Mouse (Mus musculus) embryonic facial prominence, embryonic 12.5 days (tissue): ENCODE results near the gene Slc39a7. TPM values are rescaled to one million over a fixed set of nuclear protein-coding genes. Genes with fewer than 3 reads are reported as not detected.

Experiments used
- ATAC-seq: fragments of 200-750 bp; cut with Nextera tagmentation; 2 replicates; pipeline ENCODE4 v1.8.0; 2017; ENCODE audit not compliant: insufficient number of reproducible peaks, insufficient read depth, low FRiP score, low TSS enrichment
- H3K27ac ChIP-seq: fragments of 300-500 bp; sonication (generic); 2 replicates; pipeline ENCODE4 v1.5.1; 2016; ENCODE audit warnings: mild to moderate bottlenecking
- H3K27me3 ChIP-seq: fragments of 300-500 bp; sonication (generic); 2 replicates; pipeline ENCODE4 v1.6.1; 2016; ENCODE audit warnings: mild to moderate bottlenecking, moderate library complexity
- H3K36me3 ChIP-seq: fragments of 300-500 bp; sonication (generic); 2 replicates; pipeline ENCODE4 v1.6.1; 2016; ENCODE audit warnings: mild to moderate bottlenecking
- H3K4me1 ChIP-seq: fragments of 300-500 bp; sonication (generic); 2 replicates; pipeline ENCODE4 v1.6.1; 2016
- H3K4me2 ChIP-seq: fragments of 300-500 bp; sonication (generic); replicated peaks from 2 replicates; pipeline ENCODE4 v1.6.1; 2016; ENCODE audit warnings: mild to moderate bottlenecking, moderate library complexity
- H3K4me3 ChIP-seq: fragments of 300-500 bp; sonication (generic); 2 replicates; pipeline ENCODE4 v1.5.1; 2016; ENCODE audit warnings: mild to moderate bottlenecking
- H3K9ac ChIP-seq: fragments of 300-500 bp; sonication (generic); 2 replicates; pipeline ENCODE4 v1.6.1; 2016; ENCODE audit warnings: mild to moderate bottlenecking, moderate library complexity
- H3K9me3 ChIP-seq: fragments of 300-500 bp; sonication (generic); 2 replicates; pipeline ENCODE4 v1.6.1; 2016; ENCODE audit warnings: mild to moderate bottlenecking, moderate library complexity
- WGBS: fragments of 180-500 bp; shearing (Covaris S2); methylation state at CpG from one replicate; pipeline ENCODE4 v1.1.7; 2016; 5-methylcytosine and 5-hydroxymethylcytosine counted together
- polyA plus RNA-seq: library from polyadenylated mRNA; unstranded; fragments of >200 nt; fragmentation: Nextera tagmentation; extraction: Ambion mirVana; gene quantifications from 2 replicates; pipeline ENCODE4 v1.2.1, GENCODE M21; 2016

Gene Slc39a7
- polyA plus RNA-seq, 1 experiment from 2014 or later = 191 TPM

GRCm38 (mm10) chr17:34029890-34030595 is 1.4 kb downstream of the Slc39a7 start:
- Histone ChIP-seq H3K27ac (peak overlapping the region; percentile 97; the same call in 1 of the 2 replicates), H3K4me3 (peak overlapping the region; percentile 85), H3K9ac (peak overlapping the region; percentile 96), H3K4me1 (peaks cover 66% of the 10 kb centered on the region), H3K9me3 (no peaks in the 10 kb centered on the region), H3K36me3 (peaks cover 37% of the 10 kb centered on the region), H3K4me2 (peak overlapping the region; percentile 99), H3K27me3 (no peaks in the 10 kb centered on the region)
- ATAC-seq = no peak
- WGBS = 81% methylated on average over 21 of the region's 21 CpGs

- peak overlapping the region; percentile 85; the same call in 1 of the 2 replicates for H3K4me3 ChIP-seq
- 0 out of 2 replicates have a peak overlapping the region, but pooled peaks have one; percentile 20 for H3K27ac ChIP-seq
- H3K9me3 ChIP-seq = no peaks in the 10 kb centered on the region
- H3K27me3 ChIP-seq = no peaks in the 10 kb centered on the region
- H3K36me3 ChIP-seq = peaks cover 32% of the 10 kb centered on the region
- WGBS = 88% methylated on average over 18 of the region's 18 CpGs
- H3K4me1 ChIP-seq = peaks cover 66% of the 10 kb centered on the region
- ATAC-seq = no peak
- H3K9ac ChIP-seq = no peak overlapping the region
- peak overlapping the region; percentile 99; the same call in 1 of the 2 replicates for H3K4me2 ChIP-seq
Measured at GRCm38 (mm10) chr17:34029150-34029889, 2.2 kb downstream of the Slc39a7 start.

- WGBS = 72% methylated on average over 17 of the region's 17 CpGs
- Histone ChIP-seq H3K27ac (peak overlapping the region; percentile 75), H3K4me3 (peak overlapping the region; percentile 62), H3K36me3 (peaks cover 25% of the 10 kb centered on the region), H3K9me3 (no peaks in the 10 kb centered on the region), H3K4me2 (peak overlapping the region; percentile 94; the same call in 1 of the 2 replicates), H3K4me1 (peaks cover 70% of the 10 kb centered on the region), H3K9ac (no peak overlapping the region), H3K27me3 (no peaks in the 10 kb centered on the region)
- ATAC-seq = no peak
Measured at GRCm38 (mm10) chr17:34028501-34029149, 2.9 kb downstream of the Slc39a7 start.

- Histone ChIP-seq H3K36me3 (peaks cover 28% of the 10 kb centered on the region), H3K4me2 (peak within 1 kb of the TSS; percentile 94), H3K9me3 (no peaks in the 10 kb centered on the region), H3K9ac (peak within 1 kb of the TSS; percentile 75), H3K27me3 (no peaks in the 10 kb centered on the region), H3K4me1 (peaks cover 65% of the 10 kb centered on the region), H3K4me3 (peak within 1 kb of the TSS; percentile 62), H3K27ac (peak within 1 kb of the TSS; percentile 75)
- peak; percentile 57 for ATAC-seq
- under 1% methylated on average over 49 of the region's 49 CpGs for WGBS
Measured at GRCm38 (mm10) chr17:34027656-34028223, 3.7 kb downstream of the Slc39a7 start, which contains the start of gene H2-Ke6. Gene H2-Ke6, minus strand, starts transcription at chr17:34028060.

- peaks cover 64% of the 10 kb centered on the region for H3K4me1 ChIP-seq
- no peak for ATAC-seq
- 7% methylated on average over 36 of the region's 36 CpGs for WGBS
Measured at GRCm38 (mm10) chr17:34026917-34027655, 4.4 kb downstream of the Slc39a7 start.

GRCm38 (mm10) chr17:34026221-34026620 is 5.3 kb downstream of the Slc39a7 start:
- H3K36me3 ChIP-seq = peaks cover 43% of the 10 kb centered on the region
- no peak overlapping the region for H3K27ac ChIP-seq
- ATAC-seq = no peak
- peak overlapping the region; percentile 70; the same call in 1 of the 2 replicates for H3K4me3 ChIP-seq
- H3K4me1 ChIP-seq = peaks cover 64% of the 10 kb centered on the region
- no peaks in the 10 kb centered on the region for H3K9me3 ChIP-seq
- 33% methylated on average over 2 of the region's 2 CpGs for WGBS
- no peaks in the 10 kb centered on the region for H3K27me3 ChIP-seq
- peak overlapping the region; percentile 24; the same call in 1 of the 2 replicates for H3K9ac ChIP-seq
- peak overlapping the region; percentile 94 for H3K4me2 ChIP-seq

More at GRCm38 (mm10) chr17:34026917-34027655, 4.4 kb downstream of the Slc39a7 start:
- peaks cover 34% of the 10 kb centered on the region for H3K36me3 ChIP-seq
- peak overlapping the region; percentile 94 for H3K4me2 ChIP-seq
- H3K9ac ChIP-seq = peak overlapping the region; percentile 75
- peak overlapping the region; percentile 75 for H3K27ac ChIP-seq
- H3K9me3 ChIP-seq = no peaks in the 10 kb centered on the region
- H3K27me3 ChIP-seq = no peaks in the 10 kb centered on the region
- peak overlapping the region; percentile 62 for H3K4me3 ChIP-seq

GRCm38 (mm10) chr17:34025756-34026151 is 5.7 kb downstream of the Slc39a7 start:
- H3K9ac ChIP-seq = peak overlapping the region; percentile 24; the same call in 1 of the 2 replicates
- ATAC-seq = no peak
- H3K4me2 ChIP-seq = peak overlapping the region; percentile 94
- H3K4me3 ChIP-seq = peak overlapping the region; percentile 70
- H3K4me1 ChIP-seq = peaks cover 62% of the 10 kb centered on the region
- H3K36me3 ChIP-seq = peaks cover 48% of the 10 kb centered on the region
- H3K27ac ChIP-seq = no peak overlapping the region
- WGBS = 7% methylated on average over 7 of the region's 7 CpGs
- H3K9me3 ChIP-seq = no peaks in the 10 kb centered on the region
- H3K27me3 ChIP-seq = no peaks in the 10 kb centered on the region

- Histone ChIP-seq H3K9me3 (peaks cover under 1% of the 10 kb centered on the region; the same call in 1 of the 2 replicates), H3K4me3 (peak overlapping the region; percentile 70), H3K4me1 (peaks cover 56% of the 10 kb centered on the region), H3K36me3 (peaks cover 49% of the 10 kb centered on the region), H3K4me2 (peak overlapping the region; percentile 94), H3K9ac (peak overlapping the region; percentile 94), H3K27me3 (no peaks in the 10 kb centered on the region), H3K27ac (peak overlapping the region; percentile 94)
- ATAC-seq = no peak
- WGBS = under 1% methylated on average over 56 of the region's 57 CpGs
Measured at GRCm38 (mm10) chr17:34024861-34025755, 6.4 kb downstream of the Slc39a7 start.

GRCm38 (mm10) chr17:34024317-34024821 is 7.1 kb downstream of the Slc39a7 start, which contains the start of gene Ring1:
Gene Ring1, minus strand, starts transcription at chr17:34024680.
- peak within 1 kb of the TSS; percentile 70 for H3K4me3 ChIP-seq
- no peaks in the 10 kb centered on the region for H3K27me3 ChIP-seq
- ATAC-seq = peak; percentile 39; the same call in 1 of the 2 replicates
- H3K27ac ChIP-seq = peak within 1 kb of the TSS; percentile 94
- 1% methylated on average over 48 of the region's 58 CpGs for WGBS
- peaks cover 8% of the 10 kb centered on the region for H3K9me3 ChIP-seq
- H3K36me3 ChIP-seq = peaks cover 41% of the 10 kb centered on the region
- H3K4me1 ChIP-seq = peaks cover 48% of the 10 kb centered on the region
- H3K4me2 ChIP-seq = peak within 1 kb of the TSS; percentile 94
- peak within 1 kb of the TSS; percentile 94 for H3K9ac ChIP-seq

GRCm38 (mm10) chr17:34023678-34024077 is 7.8 kb downstream of the Slc39a7 start:
- ATAC-seq = no peak
- Histone ChIP-seq H3K9ac (peak overlapping the region; percentile 94), H3K4me3 (peak overlapping the region; percentile 70), H3K4me1 (peaks cover 42% of the 10 kb centered on the region), H3K9me3 (peaks cover 12% of the 10 kb centered on the region), H3K27me3 (no peaks in the 10 kb centered on the region), H3K36me3 (peaks cover 34% of the 10 kb centered on the region), H3K4me2 (peak overlapping the region; percentile 94), H3K27ac (no peak overlapping the region)
- WGBS = 69% methylated on average over 9 of the region's 9 CpGs
